Mouse (Mus musculus) ES-E14 (cell line): ENCODE data around the gene I830077J02Rik. TPM values are rescaled to one million over a fixed set of nuclear protein-coding genes. Genes with fewer than 3 reads are reported as not detected.

Source experiments
- DNase-seq: peaks from one replicate; pipeline ENCODE4 v3.0.0-alpha.2; 2013; ENCODE audit warnings: low read depth, low spot score
- H3K27ac ChIP-seq: 2 replicates; pipeline ENCODE4 v1.5.1; 2012; ENCODE audit warnings: low read depth, mild to moderate bottlenecking, low read length, moderate library complexity, mixed read lengths; ENCODE audit not compliant: poor library complexity, insufficient read depth, severe bottlenecking
- H3K36me3 ChIP-seq: 2 replicates; pipeline ENCODE4 v1.6.1; 2012; ENCODE audit warnings: mild to moderate bottlenecking, low read length, moderate library complexity, mixed read lengths; ENCODE audit not compliant: control insufficient read depth, poor library complexity, insufficient read depth, severe bottlenecking
- H3K4me1 ChIP-seq, 2 experiments: fragments of 150-350 bp in 1 of 2; sonication (generic) in 1 of 2; 2 replicates each; pipeline ENCODE4 v1.6.1; 2012; ENCODE audit warnings: low read length in 2 of 2, mild to moderate bottlenecking in 1 of 2, mixed read lengths in 1 of 2; ENCODE audit not compliant: control insufficient read depth in 2 of 2, insufficient read depth in 2 of 2, poor library complexity in 1 of 2
- H3K4me3 ChIP-seq, 2 experiments: fragments of 150-350 bp in 1 of 2; sonication (generic) in 1 of 2; 2 replicates each; pipeline ENCODE4 v1.5.1; 2012; ENCODE audit warnings: low read length in 2 of 2, low read depth in 1 of 2, mild to moderate bottlenecking in 1 of 2, mixed read lengths in 1 of 2; ENCODE audit not compliant: insufficient read depth in 1 of 2, poor library complexity in 1 of 2, severe bottlenecking in 1 of 2
- H3K9ac ChIP-seq: 2 replicates; pipeline ENCODE4 v1.6.1; 2012; ENCODE audit warnings: low read depth, mild to moderate bottlenecking, low read length, mixed read lengths; ENCODE audit not compliant: poor library complexity, insufficient read depth, severe bottlenecking
- H3K9me3 ChIP-seq: fragments of 150-350 bp; sonication (generic); 2 replicates; pipeline ENCODE4 v1.6.1; 2012; ENCODE audit warnings: low read depth, mild to moderate bottlenecking, low read length; ENCODE audit not compliant: control insufficient read depth, insufficient read depth
- CHD2 ChIP-seq: IDR thresholded peaks from 2 replicates; pipeline ENCODE4 v1.6.1; 2014; ENCODE audit warnings: mild to moderate bottlenecking, low read depth, low read length, inconsistent platforms
- HCFC1 ChIP-seq: IDR thresholded peaks from 2 replicates; pipeline ENCODE4 v1.6.1; 2012; ENCODE audit warnings: low read length, inconsistent platforms, borderline replicate concordance; ENCODE audit not compliant: insufficient read depth
- MAFK ChIP-seq: IDR thresholded peaks from 2 replicates; pipeline ENCODE4 v1.6.1; 2014; ENCODE audit warnings: mild to moderate bottlenecking, low read depth, low read length, inconsistent platforms; ENCODE audit not compliant: insufficient read depth
- ZC3H11A ChIP-seq: IDR thresholded peaks from 2 replicates; pipeline ENCODE4 v1.6.1; 2012; ENCODE audit warnings: low read depth, mild to moderate bottlenecking, inconsistent platforms, low read length, borderline replicate concordance
- ZNF384 ChIP-seq: IDR thresholded peaks from 2 replicates; pipeline ENCODE4 v1.6.1; 2012; ENCODE audit warnings: low read depth, low read length, inconsistent platforms
- in situ Hi-C, 2 experiments: fragments of 600-800 bp; cut with MboI; formaldehyde crosslinking; loops; one replicate each; pipeline ENCODE4 v1.15.1; 2025; ENCODE audit warnings: low sequenced_read_pairs in 2 of 2, inconsistent platforms in 1 of 2; ENCODE audit not compliant: unreplicated experiment in 2 of 2
- total RNA-seq: library from RNA; depleted of rRNA; stranded (reverse); fragments of 300-350 nt; gene quantifications from 2 replicates; pipeline ENCODE4 v1.2.3, GENCODE M21; 2012

The I830077J02Rik gene
- total RNA-seq, 1 experiment = 0.54 TPM

- Histone ChIP-seq H3K9me3 (no peaks in the 10 kb centered on the region), H3K4me3 (no peak overlapping the region), H3K27ac (no peak overlapping the region), H3K36me3 (no peaks in the 10 kb centered on the region), H3K9ac (no peak overlapping the region), H3K4me1 (no peaks in the 10 kb centered on the region)
- in situ Hi-C loops = loop anchor here in 1 of 2 experiments (5.0 kb wide), 2 partner anchors 132 to 227 kb away; no protein-coding TSS in a partner anchor
- TF ChIP-seq CHD2 = no peak
- 0 out of 2 replicates have a peak, but pooled peaks have one; percentile 5 for TF ChIP-seq MAFK
- TF ChIP-seq ZC3H11A = peak; percentile 97
- TF ChIP-seq ZNF384 = no peak
- no peak for TF ChIP-seq HCFC1
- peak; percentile 84 for DNase-seq
These were observed 32.9 kb downstream of the I830077J02Rik start for GRCm38 (mm10) chr3:105899394-105900147.

DNA sequence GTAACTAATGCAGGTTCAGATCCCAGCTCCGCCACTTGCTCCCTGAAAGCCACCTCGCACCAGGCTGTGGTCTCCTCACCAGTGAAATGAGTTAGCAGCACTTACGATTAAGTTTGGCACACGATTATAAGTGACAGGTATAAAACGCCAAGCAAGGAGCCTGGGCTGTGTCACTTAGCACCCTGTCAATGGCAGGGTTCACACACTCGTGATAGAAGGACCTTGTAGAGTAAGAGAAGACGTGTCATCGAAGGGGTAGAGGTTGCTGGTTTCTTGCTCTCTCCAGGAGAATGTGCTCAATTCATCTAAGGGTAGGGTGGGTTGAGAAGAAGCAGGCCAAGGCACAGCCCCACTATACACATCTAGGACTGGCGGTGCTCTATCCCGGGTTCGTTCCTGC lies 33.6 kb downstream of the I830077J02Rik start:
- H3K27ac ChIP-seq = no peak overlapping the region
- H3K9ac ChIP-seq = no peak overlapping the region
- no peak for TF ChIP-seq ZNF384
- no peak for TF ChIP-seq CHD2
- no peak for TF ChIP-seq MAFK
- TF ChIP-seq HCFC1 = no peak
- TF ChIP-seq ZC3H11A = no peak
- no peak overlapping the region for H3K4me3 ChIP-seq
- in situ Hi-C loops = loop anchor here in 1 of 2 experiments (5.0 kb wide), 1 partner anchor 132 kb away; no protein-coding TSS in a partner anchor
- no peak for DNase-seq
- H3K36me3 ChIP-seq = no peaks in the 10 kb centered on the region
- peaks cover 0 to 3% of the 10 kb centered on the region in 2 experiments; a peak in 1 of 4 replicates for H3K4me1 ChIP-seq
- no peaks in the 10 kb centered on the region for H3K9me3 ChIP-seq

- in situ Hi-C loops = loop anchor here in 1 of 2 experiments (5.0 kb wide), 1 partner anchor 131 kb away; no protein-coding TSS in a partner anchor
- Histone ChIP-seq H3K9me3 (no peaks in the 10 kb centered on the region), H3K27ac (no peak overlapping the region), H3K4me3 (no peak overlapping the region), H3K4me1 (peaks cover 3 to 4% of the 10 kb centered on the region in 2 experiments; a peak in 2 of 4 replicates), H3K36me3 (no peaks in the 10 kb centered on the region), H3K9ac (no peak overlapping the region)
- no peak for DNase-seq
- no peak for TF ChIP-seq ZC3H11A
- TF ChIP-seq HCFC1 = no peak
- no peak for TF ChIP-seq ZNF384
- no peak for TF ChIP-seq MAFK
- no peak for TF ChIP-seq CHD2
These were observed 34.1 kb downstream of the I830077J02Rik start for GRCm38 (mm10) chr3:105898325-105898724.

DNA sequence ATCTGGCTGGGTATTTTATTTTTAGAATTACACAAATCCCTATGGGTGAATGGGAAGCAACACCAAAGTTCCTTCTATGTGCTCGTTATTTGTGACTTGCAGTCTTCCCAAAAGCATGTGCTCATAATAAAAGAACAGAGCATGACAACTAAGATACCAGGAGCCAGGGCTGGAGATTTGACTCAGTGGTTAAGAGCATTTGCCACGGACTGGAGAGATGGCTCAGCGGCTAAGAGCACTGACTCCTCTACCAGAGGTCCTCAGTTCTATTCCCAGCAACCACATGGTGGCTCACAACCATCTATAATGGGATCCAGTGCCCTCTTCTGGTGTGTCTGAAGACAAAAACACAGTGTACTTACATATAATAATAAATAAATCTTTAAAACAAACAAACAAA lies 35.7 kb downstream of the I830077J02Rik start:
- H3K4me1 ChIP-seq = peaks cover 3 to 6% of the 10 kb centered on the region in 2 experiments; a peak in 3 of 4 replicates
- in situ Hi-C loops = loop anchor here in 1 of 2 experiments (5.0 kb wide), 1 partner anchor 130 kb away; no protein-coding TSS in a partner anchor
- TF ChIP-seq MAFK (no peak), ZNF384 (no peak), ZC3H11A (no peak), HCFC1 (no peak), CHD2 (no peak)
- H3K4me3 ChIP-seq = no peak overlapping the region
- DNase-seq = no peak
- H3K36me3 ChIP-seq = no peaks in the 10 kb centered on the region
- no peak overlapping the region for H3K9ac ChIP-seq
- H3K27ac ChIP-seq = no peak overlapping the region
- H3K9me3 ChIP-seq = no peaks in the 10 kb centered on the region
